ENCODE assay signal across 8 mouse cellular contexts in the genomic region with DNA sequence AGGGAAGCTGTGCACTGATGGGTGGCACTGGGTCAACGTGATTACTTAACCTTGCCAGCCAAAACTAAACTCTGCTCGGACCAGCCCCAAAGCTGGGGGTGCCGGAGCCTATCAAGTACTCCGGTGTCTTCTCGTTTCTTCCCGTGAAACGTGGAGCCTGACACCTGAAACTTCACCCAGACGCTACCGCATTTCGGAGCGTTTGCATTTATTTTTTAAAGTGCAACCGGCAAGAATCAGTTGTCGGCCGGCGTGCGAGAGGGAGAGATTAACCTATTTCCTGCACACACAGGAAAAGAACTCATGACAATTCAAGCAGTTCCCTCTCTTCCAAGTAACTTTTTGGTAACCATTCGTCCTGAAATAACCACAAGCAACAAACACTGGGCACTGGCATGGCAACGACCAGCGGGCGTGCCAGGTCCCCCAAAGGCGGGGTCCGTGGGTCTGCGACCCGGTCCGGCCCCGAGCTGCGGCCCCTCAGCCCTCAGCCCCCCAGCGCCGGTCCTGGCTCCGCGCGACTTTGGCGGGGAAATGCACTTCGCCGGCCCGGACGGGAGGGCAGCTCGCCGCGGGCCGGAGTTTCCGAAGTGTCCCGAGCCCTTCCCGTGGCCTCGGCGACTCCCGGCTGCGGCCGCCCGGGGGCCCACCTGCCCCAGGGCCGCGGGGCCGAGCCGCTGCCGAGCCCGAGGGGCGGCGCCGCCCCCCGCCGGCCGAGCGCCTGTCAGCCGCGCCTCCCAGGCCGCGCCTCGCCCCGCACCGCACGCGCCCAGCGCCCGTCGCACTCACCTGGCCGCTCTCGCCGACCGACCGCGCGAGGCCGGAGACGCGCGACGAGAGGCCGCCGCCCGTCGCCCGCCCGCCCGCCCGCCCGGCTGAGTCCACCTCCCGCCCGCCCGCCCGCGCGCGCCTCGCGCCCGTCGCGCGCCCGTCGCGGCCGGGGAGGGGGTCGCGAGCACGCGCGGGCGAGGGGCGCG.
DNase-seq lines count a peak whose midpoint lies in the region; ATAC-seq and TF ChIP-seq lines count a peak whose summit lies in the region.

No protein-coding gene starts in this region.

- no peaks in the 10 kb centered on the region for H3K36me3 ChIP-seq in ES-E14 (ENCODE audit: control insufficient read depth, insufficient read depth, low read length, poor library complexity, severe bottlenecking)
- H3K36me3 ChIP-seq in forebrain, embryonic 11.5 days (ENCODE audit: control insufficient read depth, insufficient read depth, low read length): no peaks in the 10 kb centered on the region
- H3K36me3 ChIP-seq in heart, postnatal 0 days (replicated peaks; ENCODE audit: control insufficient read depth, insufficient read depth, low read length): no peaks in the 10 kb centered on the region
- H3K36me3 ChIP-seq in lung, embryonic 16.5 days (ENCODE audit: control insufficient read depth, insufficient read depth, low read length): no peaks in the 10 kb centered on the region

- in situ Hi-C loops in ES-E14 (cut with MboI; ENCODE audit: low sequenced_read_pairs in 2 of 2, unreplicated experiment in 2 of 2): no loop called here

- peak overlapping the region; percentile 91 for H3K9ac ChIP-seq in ES-E14 (ENCODE audit: insufficient read depth, low read depth, low read length, poor library complexity, severe bottlenecking)
- peak overlapping the region; percentile 61 for H3K9ac ChIP-seq in forebrain, embryonic 11.5 days (ENCODE audit: low read length)
- peak overlapping the region; percentile 100 for H3K9ac ChIP-seq in heart, postnatal 0 days (replicated peaks; ENCODE audit: low read depth, low read length)
- peak overlapping the region; percentile 97 for H3K9ac ChIP-seq in lung, embryonic 16.5 days (ENCODE audit: low read length)

- peak overlapping the region; percentile 81 for H3K27ac ChIP-seq in ES-E14 (ENCODE audit: insufficient read depth, low read depth, low read length, poor library complexity, severe bottlenecking)
- peak overlapping the region; percentile 84 for H3K27ac ChIP-seq in forebrain, embryonic 11.5 days (ENCODE audit: low read depth, low read length)
- peak overlapping the region; percentile 99 for H3K27ac ChIP-seq in heart, postnatal 0 days (ENCODE audit: low read depth)
- H3K27ac ChIP-seq in lung, embryonic 16.5 days (ENCODE audit: low read length): peak overlapping the region; percentile 97

- H3K4me2 ChIP-seq in forebrain, embryonic 11.5 days (ENCODE audit: low read depth, low read length, severe bottlenecking): peak overlapping the region; percentile 74
- H3K4me2 ChIP-seq in heart, postnatal 0 days (ENCODE audit: low read depth, low read length): peak overlapping the region; percentile 66
- peak overlapping the region; percentile 67 for H3K4me2 ChIP-seq in lung, embryonic 16.5 days (ENCODE audit: low read depth, low read length)

- no peak for DNase-seq in ES-E14 (ENCODE audit: low read depth, low spot score)
- DNase-seq in c-Kit-positive CD71-negative TER-119-negative erythroid progenitor cells, embryonic 14.5 days (ENCODE audit: low read depth): peak; percentile 24
- DNase-seq in forebrain, embryonic 11.5 days (ENCODE audit: low spot score): peak; percentile 79
- peak; percentile 39 for DNase-seq in heart, postnatal 0 days (ENCODE audit: low spot score)
- DNase-seq in kidney, postnatal 25 days: peak; percentile 64 to 82
- DNase-seq in ovary, adult 18-20 months (ENCODE audit: low spot score): peak; percentile 12
- peak; percentile 60 for DNase-seq in thymus, postnatal 25 days

- peak; percentile 21 for ATAC-seq in forebrain, embryonic 11.5 days (replicated peaks; ENCODE audit: low FRiP score)
- peak; percentile 37 for ATAC-seq in heart, postnatal 0 days (ENCODE audit: insufficient read depth, low read depth)
- peak; percentile 59 for ATAC-seq in lung, embryonic 16.5 days (ENCODE audit: low read depth)

- no peaks in the 10 kb centered on the region for H3K27me3 ChIP-seq in forebrain, embryonic 11.5 days (ENCODE audit: control insufficient read depth, insufficient read depth, low read length)
- no peaks in the 10 kb centered on the region for H3K27me3 ChIP-seq in heart, postnatal 0 days (ENCODE audit: control insufficient read depth, insufficient read depth, low read length)
- no peaks in the 10 kb centered on the region for H3K27me3 ChIP-seq in lung, embryonic 16.5 days (ENCODE audit: control insufficient read depth, insufficient read depth, low read depth, low read length)

- TF ChIP-seq EP300 in heart, postnatal 0 days (IDR thresholded peaks at IDR 0.05; ENCODE audit: low read depth): no peak

- no peak for TF ChIP-seq CTCF in heart, postnatal 0 days (IDR thresholded peaks at IDR 0.05; ENCODE audit: low read depth)

- H3K9me3 ChIP-seq in ES-E14 (ENCODE audit: control insufficient read depth, insufficient read depth, low read depth, low read length): no peaks in the 10 kb centered on the region
- no peaks in the 10 kb centered on the region for H3K9me3 ChIP-seq in forebrain, embryonic 11.5 days (ENCODE audit: control insufficient read depth, low read length)
- H3K9me3 ChIP-seq in heart, postnatal 0 days (replicated peaks; ENCODE audit: control insufficient read depth, low read length): no peaks in the 10 kb centered on the region
- no peaks in the 10 kb centered on the region for H3K9me3 ChIP-seq in lung, embryonic 16.5 days (ENCODE audit: control insufficient read depth, low read length)

- H3K4me1 ChIP-seq in ES-E14 (ENCODE audit: control insufficient read depth in 2 of 2, insufficient read depth in 2 of 2, low read length in 2 of 2, poor library complexity in 1 of 2): peaks cover 0 to 2% of the 10 kb centered on the region in 2 experiments; a peak in 1 of 4 replicates
- 0 out of 2 replicates have a peak, but pooled peaks cover 3% of the 10 kb centered on the region for H3K4me1 ChIP-seq in forebrain, embryonic 11.5 days (replicated peaks; ENCODE audit: control insufficient read depth, insufficient read depth, low read length)
- H3K4me1 ChIP-seq in heart, postnatal 0 days (ENCODE audit: control insufficient read depth, insufficient read depth): no peaks in the 10 kb centered on the region
- peaks cover 16% of the 10 kb centered on the region for H3K4me1 ChIP-seq in lung, embryonic 16.5 days (replicated peaks; ENCODE audit: control insufficient read depth, insufficient read depth, low read length)

- under 1% methylated on average over 59 of the region's 121 CpGs for WGBS in forebrain, embryonic 11.5 days
- WGBS in heart, postnatal 0 days: under 1% methylated on average over 48 of the region's 121 CpGs
- WGBS in lung, embryonic 16.5 days: under 1% methylated on average over 58 of the region's 121 CpGs

- H3K4me3 ChIP-seq in ES-E14 (ENCODE audit: insufficient read depth in 1 of 2, low read depth in 1 of 2, low read length in 2 of 2, poor library complexity in 1 of 2, severe bottlenecking in 1 of 2): peak overlapping the region; percentile 85 to 94
- peak overlapping the region; percentile 78 for H3K4me3 ChIP-seq in forebrain, embryonic 11.5 days (ENCODE audit: low read depth, low read length)
- peak overlapping the region; percentile 99 for H3K4me3 ChIP-seq in heart, postnatal 0 days (ENCODE audit: low read depth, low read length)
- peak overlapping the region; percentile 98 for H3K4me3 ChIP-seq in lung, embryonic 16.5 days (ENCODE audit: low read length)

TF ChIP-seq in ES-E14, 5 proteins besides CTCF, POLR2A, EP300 and RAD21:
- TF ChIP-seq ZNF384 (IDR thresholded peaks at IDR 0.05; ENCODE audit: low read depth, low read length) (no peak), HCFC1 (IDR thresholded peaks at IDR 0.05; ENCODE audit: borderline replicate concordance, insufficient read depth, low read length) (no peak), ZC3H11A (IDR thresholded peaks at IDR 0.05; ENCODE audit: borderline replicate concordance, low read depth, low read length) (no peak), CHD2 (IDR thresholded peaks at IDR 0.05; ENCODE audit: low read depth, low read length) (no peak), MAFK (IDR thresholded peaks at IDR 0.05; ENCODE audit: insufficient read depth, low read depth, low read length) (no peak)
